Mouse (Mus musculus): ENCODE data around the gene Fbln2.

GRCm38 (mm10) chr6:91212571-91212970 lies 316 bp downstream of the Fbln2 start:
- TF ChIP-seq TAL1 (IDR thresholded peaks at IDR 0.05; ENCODE audit: low read length) (no peak), GATA1 (IDR thresholded peaks at IDR 0.05; ENCODE audit: low read length) (no peak)

All from erythroblast, embryonic 14.5 days (primary cell).